ENCODE assay signal across 8 mouse cellular contexts in genomic region chr11:117790286-117790685, GRCm38 (mm10). TPM values are rescaled to one million over a fixed set of nuclear protein-coding genes. Genes with fewer than 3 reads are reported as not detected.
DNase-seq lines count a peak whose midpoint lies in the region; ATAC-seq and TF ChIP-seq lines count a peak whose summit lies in the region.

No protein-coding gene starts in this region.

- no peak for ATAC-seq in cerebellum, adult (ENCODE audit: insufficient number of reproducible peaks, low FRiP score, low TSS enrichment)
- ATAC-seq in hindbrain, embryonic 15.5 days (ENCODE audit: low FRiP score, low read depth) = no peak
- ATAC-seq in megakaryocyte-erythroid progenitor cell, adult 5-6 weeks (replicated peaks; ENCODE audit: low FRiP score, low TSS enrichment, poor library complexity, severe bottlenecking) = peak; percentile 36

- TF ChIP-seq CTCF in cerebellum, adult 2 months (IDR thresholded peaks at IDR 0.05; ENCODE audit: borderline replicate concordance, insufficient read depth, low read depth, low read length) = peak; percentile 69
- TF ChIP-seq CTCF in bone marrow, adult 2 months (IDR thresholded peaks at IDR 0.05; ENCODE audit: control insufficient read depth, insufficient read depth, low read length) = peak; percentile 92

- no peak for TF ChIP-seq POLR2A in cerebellum, adult 2 months (IDR thresholded peaks at IDR 0.05; ENCODE audit: borderline replicate concordance, insufficient read depth, low read length)
- 0 out of 2 replicates have a peak, but pooled peaks have one; percentile 34 for TF ChIP-seq POLR2A in bone marrow, adult 2 months (IDR thresholded peaks at IDR 0.05; ENCODE audit: borderline replicate concordance, control insufficient read depth, low read depth, low read length)

- H3K27ac ChIP-seq in cerebellum, adult 2 months (ENCODE audit: insufficient read depth, low read length) = no peak overlapping the region
- no peak overlapping the region for H3K27ac ChIP-seq in bone marrow, adult 2 months (ENCODE audit: control insufficient read depth, insufficient read depth, low read depth, low read length, poor library complexity)
- H3K27ac ChIP-seq in hindbrain, embryonic 15.5 days (replicated peaks) = no peak overlapping the region

- H3K9ac ChIP-seq in hindbrain, embryonic 15.5 days = no peak overlapping the region

- no peak overlapping the region for H3K4me3 ChIP-seq in cerebellum, adult 2 months (replicated peaks; ENCODE audit: insufficient read depth, low read depth, low read length)
- H3K4me3 ChIP-seq in bone marrow, adult 2 months (replicated peaks; ENCODE audit: control insufficient read depth, low read depth, low read length) = no peak overlapping the region
- H3K4me3 ChIP-seq in hindbrain, embryonic 15.5 days = no peak overlapping the region

- no peaks in the 10 kb centered on the region for H3K27me3 ChIP-seq in cerebellum, adult 2 months (ENCODE audit: control insufficient read depth, insufficient read depth, low read length)
- H3K27me3 ChIP-seq in hindbrain, embryonic 15.5 days = peaks cover 22% of the 10 kb centered on the region; the same call in 1 of the 2 replicates

- no peaks in the 10 kb centered on the region for H3K36me3 ChIP-seq in hindbrain, embryonic 15.5 days

- peak in 1 of 2 experiments; percentile 54 for DNase-seq in cerebellum, adult 2 months
- peak; percentile 80 for DNase-seq in gastrocnemius, adult 18-20 months (ENCODE audit: low spot score)
- peak; percentile 58 for DNase-seq in left cerebral cortex, postnatal 4 days
- peak; percentile 82 to 93 for DNase-seq in spleen, postnatal 4 days (ENCODE audit: low spot score in 2 of 2)

- peak overlapping the region; percentile 27; the same call in 1 of the 2 replicates for H3K4me2 ChIP-seq in hindbrain, embryonic 15.5 days

- intact Hi-C loops in left cerebral cortex, postnatal 4 days (cut with DNase I) = no loop called here

- 8% methylated on average over 14 of the region's 14 CpGs for WGBS in cerebellum, adult 2 months
- WGBS in bone marrow, adult 2 months = 18% methylated on average over 14 of the region's 14 CpGs
- 5% methylated on average over 14 of the region's 14 CpGs for WGBS in hindbrain, embryonic 15.5 days

- H3K4me1 ChIP-seq in cerebellum, adult 2 months (ENCODE audit: control insufficient read depth, insufficient read depth, low read length) = no peaks in the 10 kb centered on the region
- H3K4me1 ChIP-seq in bone marrow, adult 2 months (ENCODE audit: control insufficient read depth, insufficient read depth, low read length) = peaks cover 5% of the 10 kb centered on the region
- H3K4me1 ChIP-seq in hindbrain, embryonic 15.5 days (replicated peaks) = no peaks in the 10 kb centered on the region

- H3K9me3 ChIP-seq in hindbrain, embryonic 15.5 days = no peaks in the 10 kb centered on the region

RNA-seq across cellular contexts. Expression of gene 6030468B19Rik, which starts 7.2 kb away (rescaled TPM):
- polyA plus RNA-seq in cerebellum, adult 2 months (2012; rRNA removed) = 0.16 TPM in 1 of 2 replicates, not detected in the other
- 13.5 and 16.7 TPM in 2 replicates for polyA plus RNA-seq in bone marrow, adult 2 months (2011; ENCODE audit: insufficient read depth, insufficient read length, low replicate concordance, missing spikeins)
- total RNA-seq in gastrocnemius, adult 18-20 months (2021) = not detected
- polyA plus RNA-seq in hindbrain, embryonic 15.5 days (2015; fragmentation: Nextera tagmentation; extraction: Ambion mirVana) = not detected in 2 replicates
- not detected for total RNA-seq in left cerebral cortex, postnatal 4 days (2021)
- 5.8 and 6.8 TPM in 2 replicates for total RNA-seq in megakaryocyte-erythroid progenitor cell, adult 5-6 weeks (2014; fragmentation: Nextera tagmentation)
- 1.8 and 4.2 TPM in 2 replicates for total RNA-seq in megakaryocyte-erythroid progenitor cell, adult 5-6 weeks (2017)

RNA-seq across cellular contexts. Expression of gene Tmc6, which starts 8.3 kb away (rescaled TPM):
- 10.9 and 13.7 TPM in 2 replicates for polyA plus RNA-seq in cerebellum, adult 2 months (2012; rRNA removed)
- polyA plus RNA-seq in bone marrow, adult 2 months (2011; ENCODE audit: insufficient read depth, insufficient read length, low replicate concordance, missing spikeins) = 129 and 194 TPM in 2 replicates
- 1 to 10 TPM; 2.5 to 4.9 TPM for total RNA-seq in gastrocnemius, adult 18-20 months (2021)
- 6.0 TPM in 2 replicates for polyA plus RNA-seq in hindbrain, embryonic 15.5 days (2015; fragmentation: Nextera tagmentation; extraction: Ambion mirVana)
- 1 to 10 TPM; 3.5 TPM for total RNA-seq in left cerebral cortex, postnatal 4 days (2021)
- 101 and 172 TPM in 2 replicates for total RNA-seq in megakaryocyte-erythroid progenitor cell, adult 5-6 weeks (2014; fragmentation: Nextera tagmentation)
- total RNA-seq in megakaryocyte-erythroid progenitor cell, adult 5-6 weeks (2017) = 13.6 and 39.7 TPM in 2 replicates

RNA-seq across cellular contexts. Expression of gene Tmc8, which starts 8.4 kb away (rescaled TPM):
- 0.17 and 0.29 TPM in 2 replicates for polyA plus RNA-seq in cerebellum, adult 2 months (2012; rRNA removed)
- 32.6 and 51.1 TPM in 2 replicates for polyA plus RNA-seq in bone marrow, adult 2 months (2011; ENCODE audit: insufficient read depth, insufficient read length, low replicate concordance, missing spikeins)
- total RNA-seq in gastrocnemius, adult 18-20 months (2021) = under 1 TPM; 0.64 to 0.78 TPM
- 0.77 and 0.83 TPM in 2 replicates for polyA plus RNA-seq in hindbrain, embryonic 15.5 days (2015; fragmentation: Nextera tagmentation; extraction: Ambion mirVana)
- total RNA-seq in left cerebral cortex, postnatal 4 days (2021) = 1 to 10 TPM; 1.2 to 1.5 TPM
- total RNA-seq in megakaryocyte-erythroid progenitor cell, adult 5-6 weeks (2014; fragmentation: Nextera tagmentation) = 16.2 and 38.2 TPM in 2 replicates
- 7.3 and 11.3 TPM in 2 replicates for total RNA-seq in megakaryocyte-erythroid progenitor cell, adult 5-6 weeks (2017)

RNA-seq across cellular contexts. Expression of gene Gm20708, which starts 19.2 kb away (rescaled TPM):
- polyA plus RNA-seq in cerebellum, adult 2 months (2012; rRNA removed) = 0.78 and 0.93 TPM in 2 replicates
- polyA plus RNA-seq in bone marrow, adult 2 months (2011; ENCODE audit: insufficient read depth, insufficient read length, low replicate concordance, missing spikeins) = 9.5 and 12.3 TPM in 2 replicates
- under 1 TPM; 0.47 to 0.68 TPM for total RNA-seq in gastrocnemius, adult 18-20 months (2021)
- polyA plus RNA-seq in hindbrain, embryonic 15.5 days (2015; fragmentation: Nextera tagmentation; extraction: Ambion mirVana) = 0.93 and 1.6 TPM in 2 replicates
- total RNA-seq in left cerebral cortex, postnatal 4 days (2021) = 1 to 10 TPM; 4.4 to 5.1 TPM
- 0.45 and 7.0 TPM in 2 replicates for total RNA-seq in megakaryocyte-erythroid progenitor cell, adult 5-6 weeks (2014; fragmentation: Nextera tagmentation)
- 3.5 TPM in 1 of 2 replicates, not detected in the other for total RNA-seq in megakaryocyte-erythroid progenitor cell, adult 5-6 weeks (2017)

RNA-seq across cellular contexts. Expression of gene Syngr2, which starts 19.2 kb away (rescaled TPM):
- 14.0 and 14.7 TPM in 2 replicates for polyA plus RNA-seq in cerebellum, adult 2 months (2012; rRNA removed)
- polyA plus RNA-seq in bone marrow, adult 2 months (2011; ENCODE audit: insufficient read depth, insufficient read length, low replicate concordance, missing spikeins) = 56.0 and 120 TPM in 2 replicates
- total RNA-seq in gastrocnemius, adult 18-20 months (2021) = 100 to 1,000 TPM; 182 to 192 TPM
- 17.2 and 19.3 TPM in 2 replicates for polyA plus RNA-seq in hindbrain, embryonic 15.5 days (2015; fragmentation: Nextera tagmentation; extraction: Ambion mirVana)
- total RNA-seq in left cerebral cortex, postnatal 4 days (2021) = 10 to 100 TPM in 1 of 2 experiments, 1 to 10 TPM in 1; 9.2 to 14.1 TPM
- 166 and 173 TPM in 2 replicates for total RNA-seq in megakaryocyte-erythroid progenitor cell, adult 5-6 weeks (2014; fragmentation: Nextera tagmentation)
- 83.2 and 116 TPM in 2 replicates for total RNA-seq in megakaryocyte-erythroid progenitor cell, adult 5-6 weeks (2017)
